Mouse (Mus musculus) forebrain, postnatal 0 days (tissue): ENCODE measurements at regions not wholly inside any gene's neighbourhood (a gene's known extent, or its start where the extent isn't known, plus 50 kb on each side); places are given as distances from the start of the nearest gene placed in this dataset.
"Not testable (repeated sequence)": the region's sequence is repeated elsewhere in the genome, so short reads cannot be mapped to it uniquely, and the experiment has no call there.

Source experiments
- ATAC-seq: fragments of 200-750 bp; cut with Nextera tagmentation; 2 replicates; pipeline ENCODE4 v1.8.0; 2017; ENCODE audit warnings: mild to moderate bottlenecking, moderate library complexity
- DNase-seq: peaks from one replicate; pipeline ENCODE4 v3.0.0-alpha.2; 2015
- H3K27ac ChIP-seq: fragments of 300-500 bp; sonication (generic); 2 replicates; pipeline ENCODE4 v1.5.1; 2014; ENCODE audit warnings: low read depth, mild to moderate bottlenecking, antibody characterized with exemption, low read length, moderate library complexity, mixed read lengths
- H3K27me3 ChIP-seq: fragments of 300-500 bp; sonication (generic); 2 replicates; pipeline ENCODE4 v1.6.1; 2014; ENCODE audit warnings: mild to moderate bottlenecking, low read length, mixed read lengths; ENCODE audit not compliant: insufficient read depth
- H3K36me3 ChIP-seq: fragments of 300-500 bp; sonication (generic); 2 replicates; pipeline ENCODE4 v1.6.1; 2014; ENCODE audit warnings: mild to moderate bottlenecking, moderate library complexity; ENCODE audit not compliant: insufficient read depth
- H3K4me1 ChIP-seq: fragments of 300-500 bp; sonication (generic); 2 replicates; pipeline ENCODE4 v1.6.1; 2014; ENCODE audit warnings: antibody characterized with exemption; ENCODE audit not compliant: insufficient read depth
- H3K4me2 ChIP-seq: fragments of 300-500 bp; sonication (generic); 2 replicates; pipeline ENCODE4 v1.6.1; 2014; ENCODE audit warnings: low read depth, mild to moderate bottlenecking, moderate library complexity
- H3K4me3 ChIP-seq: fragments of 300-500 bp; sonication (generic); 2 replicates; pipeline ENCODE4 v1.5.1; 2014; ENCODE audit warnings: low read depth, low read length, mixed read lengths
- H3K9ac ChIP-seq: fragments of 300-500 bp; sonication (generic); 2 replicates; pipeline ENCODE4 v1.6.1; 2014; ENCODE audit warnings: mild to moderate bottlenecking
- H3K9me3 ChIP-seq: fragments of 300-500 bp; sonication (generic); 2 replicates; pipeline ENCODE4 v1.6.1; 2016; ENCODE audit warnings: low read length
- CTCF ChIP-seq: sonication (generic); IDR thresholded peaks from 2 replicates; pipeline ENCODE4 v1.5.1; 2016; ENCODE audit warnings: antibody characterized with exemption, control low read depth, low read depth
- WGBS: fragments of 180-500 bp; shearing (Covaris S2); extraction: QIAGEN DNeasy Blood & Tissue Kit; methylation state at CpG from one replicate; pipeline ENCODE4 v1.1.7; 2014; 5-methylcytosine and 5-hydroxymethylcytosine counted together

DNA sequence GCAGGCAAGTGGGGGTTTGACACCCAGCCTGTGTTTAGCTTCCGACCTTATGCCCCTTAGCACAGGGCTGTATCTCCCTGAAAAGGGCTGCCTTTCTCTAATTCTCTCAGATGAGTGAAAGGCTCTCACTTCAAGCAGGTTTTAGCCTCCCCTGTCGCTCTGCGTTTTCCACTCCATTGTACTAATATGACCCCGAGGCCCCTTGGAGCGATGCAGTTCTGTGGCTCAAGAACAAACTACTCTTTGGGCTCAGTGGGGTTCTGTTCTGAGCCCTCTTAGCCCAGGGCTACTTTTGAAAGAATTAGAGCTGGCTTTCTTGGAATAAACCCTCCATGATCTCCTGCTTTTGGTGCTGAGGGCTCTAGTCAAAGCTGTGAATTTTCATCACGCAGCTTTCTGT lies 53.4 kb upstream of the Castor2 start:
- no peaks in the 10 kb centered on the region for H3K36me3 ChIP-seq
- H3K27ac ChIP-seq = no peak overlapping the region
- no peak for ATAC-seq
- no peaks in the 10 kb centered on the region for H3K27me3 ChIP-seq
- no peak overlapping the region for H3K9ac ChIP-seq
- H3K9me3 ChIP-seq = no peaks in the 10 kb centered on the region
- TF ChIP-seq CTCF = no peak
- H3K4me3 ChIP-seq = no peak overlapping the region
- H3K4me1 ChIP-seq = no peaks in the 10 kb centered on the region
- no peak for DNase-seq
- 20% methylated on average over 6 of the region's 6 CpGs for WGBS
- no peak overlapping the region for H3K4me2 ChIP-seq

DNA sequence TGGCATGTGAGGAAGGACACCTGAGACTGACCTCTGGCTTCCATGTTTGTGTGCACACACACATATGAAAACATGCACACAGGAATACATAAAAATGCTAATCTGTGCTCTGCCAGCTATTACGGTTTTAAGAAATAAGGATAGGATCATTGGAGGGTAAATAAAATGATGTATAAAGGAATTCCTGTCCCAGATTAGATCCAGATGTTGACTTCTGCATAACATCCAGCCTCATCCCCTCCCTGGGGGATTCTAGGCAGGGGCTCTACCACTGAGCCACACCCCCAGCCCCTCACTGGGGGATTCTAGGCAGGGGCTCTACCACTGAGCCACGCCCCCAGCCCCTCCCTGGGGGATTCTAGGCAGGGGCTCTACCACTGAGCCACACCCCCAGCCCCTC lies 56.6 kb upstream of the Castor2 start:
- not testable (repeated sequence) for H3K27ac ChIP-seq, H3K9me3 ChIP-seq, H3K36me3 ChIP-seq, DNase-seq, H3K4me3 ChIP-seq, H3K4me1 ChIP-seq, ATAC-seq, H3K9ac ChIP-seq, H3K4me2 ChIP-seq, H3K27me3 ChIP-seq
- WGBS = 69% methylated on average over 1 of the region's 2 CpGs

DNA sequence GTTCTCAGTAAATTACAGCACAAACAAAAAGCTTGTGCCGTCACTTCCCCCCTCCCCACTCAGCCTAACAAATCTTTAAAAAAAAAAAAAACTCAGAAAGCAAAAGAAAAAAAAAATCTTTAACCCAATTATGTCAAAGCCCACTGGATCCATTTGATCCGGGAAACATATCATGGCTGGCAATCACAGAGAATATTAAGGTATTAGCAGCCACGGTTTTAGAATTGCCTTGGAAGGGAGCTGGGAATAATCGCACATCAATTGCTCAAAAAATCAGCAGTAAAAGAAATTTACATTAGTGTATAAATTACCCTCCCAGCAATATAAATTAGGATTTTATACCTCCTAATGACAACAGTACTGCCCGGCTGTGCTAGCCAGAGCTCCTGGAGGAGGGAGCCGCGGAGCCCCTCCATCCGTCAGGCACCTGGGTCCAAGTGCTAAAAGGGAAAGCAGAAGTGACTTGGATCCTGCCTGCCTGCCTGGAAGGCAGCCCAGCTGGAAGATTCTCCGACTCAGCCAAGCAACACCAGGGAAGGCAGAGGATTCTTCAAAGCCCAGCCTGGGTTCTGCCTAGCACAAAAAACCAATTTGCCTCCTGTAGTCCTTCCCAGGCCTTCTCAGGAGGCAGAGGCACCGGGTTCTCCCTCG lies 72.1 kb upstream of the Castor2 start:
- Histone ChIP-seq H3K9ac (no peak overlapping the region), H3K4me3 (no peak overlapping the region), H3K27me3 (no peaks in the 10 kb centered on the region), H3K27ac (peak overlapping the region; percentile 54; the same call in 1 of the 2 replicates), H3K4me1 (peaks cover 3% of the 10 kb centered on the region; the same call in 1 of the 2 replicates), H3K4me2 (peak overlapping the region; percentile 26; the same call in 1 of the 2 replicates), H3K9me3 (no peaks in the 10 kb centered on the region), H3K36me3 (no peaks in the 10 kb centered on the region)
- WGBS = 15% methylated on average over 11 of the region's 11 CpGs
- TF ChIP-seq CTCF = no peak
- DNase-seq (peak; percentile 74), ATAC-seq (peak; percentile 47)

DNA sequence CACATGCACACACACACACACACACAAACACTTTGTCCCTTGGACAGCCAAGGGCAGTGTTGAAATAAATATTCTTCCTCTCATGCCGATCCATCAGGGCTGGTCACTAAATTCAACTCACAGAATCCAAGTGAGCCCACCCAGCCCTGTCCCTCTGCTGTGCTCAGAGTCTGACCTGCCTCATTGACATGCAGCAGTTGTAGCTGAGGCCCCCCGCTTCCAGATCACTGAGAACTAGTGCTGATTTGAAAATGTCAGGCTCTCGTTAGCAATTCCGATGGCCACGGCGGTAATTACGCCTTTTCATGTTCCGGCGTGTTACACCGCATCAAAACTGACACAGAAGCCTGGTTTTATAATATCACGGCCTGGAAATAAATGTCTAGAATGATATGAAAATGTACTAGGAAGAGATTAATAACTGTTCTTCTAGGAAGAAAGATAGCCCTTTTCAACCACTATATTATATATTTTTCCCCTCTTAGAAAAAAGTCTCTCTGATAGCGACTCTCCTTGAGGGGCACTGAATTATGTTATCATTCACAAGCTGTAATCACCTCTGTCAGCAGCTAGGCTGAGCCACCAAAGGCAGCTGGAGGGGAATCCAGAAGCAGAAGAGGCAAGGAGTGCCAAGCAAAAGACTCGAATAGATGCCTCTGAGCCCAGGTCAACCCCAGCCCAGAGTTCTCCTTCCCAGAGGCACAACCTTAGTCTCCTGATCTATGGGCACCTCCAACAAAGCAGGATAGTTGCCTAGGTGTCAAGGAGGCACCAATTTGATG lies 79.7 kb upstream of the Castor2 start:
- Histone ChIP-seq H3K27ac (no peak overlapping the region), H3K27me3 (no peaks in the 10 kb centered on the region), H3K4me1 (0 out of 2 replicates have a peak, but pooled peaks cover 5% of the 10 kb centered on the region), H3K4me2 (no peak overlapping the region), H3K9ac (no peak overlapping the region), H3K9me3 (no peaks in the 10 kb centered on the region), H3K36me3 (no peaks in the 10 kb centered on the region), H3K4me3 (no peak overlapping the region)
- no peak for DNase-seq
- ATAC-seq = no peak
- TF ChIP-seq CTCF = no peak
- 28% methylated on average over 13 of the region's 13 CpGs for WGBS

DNA sequence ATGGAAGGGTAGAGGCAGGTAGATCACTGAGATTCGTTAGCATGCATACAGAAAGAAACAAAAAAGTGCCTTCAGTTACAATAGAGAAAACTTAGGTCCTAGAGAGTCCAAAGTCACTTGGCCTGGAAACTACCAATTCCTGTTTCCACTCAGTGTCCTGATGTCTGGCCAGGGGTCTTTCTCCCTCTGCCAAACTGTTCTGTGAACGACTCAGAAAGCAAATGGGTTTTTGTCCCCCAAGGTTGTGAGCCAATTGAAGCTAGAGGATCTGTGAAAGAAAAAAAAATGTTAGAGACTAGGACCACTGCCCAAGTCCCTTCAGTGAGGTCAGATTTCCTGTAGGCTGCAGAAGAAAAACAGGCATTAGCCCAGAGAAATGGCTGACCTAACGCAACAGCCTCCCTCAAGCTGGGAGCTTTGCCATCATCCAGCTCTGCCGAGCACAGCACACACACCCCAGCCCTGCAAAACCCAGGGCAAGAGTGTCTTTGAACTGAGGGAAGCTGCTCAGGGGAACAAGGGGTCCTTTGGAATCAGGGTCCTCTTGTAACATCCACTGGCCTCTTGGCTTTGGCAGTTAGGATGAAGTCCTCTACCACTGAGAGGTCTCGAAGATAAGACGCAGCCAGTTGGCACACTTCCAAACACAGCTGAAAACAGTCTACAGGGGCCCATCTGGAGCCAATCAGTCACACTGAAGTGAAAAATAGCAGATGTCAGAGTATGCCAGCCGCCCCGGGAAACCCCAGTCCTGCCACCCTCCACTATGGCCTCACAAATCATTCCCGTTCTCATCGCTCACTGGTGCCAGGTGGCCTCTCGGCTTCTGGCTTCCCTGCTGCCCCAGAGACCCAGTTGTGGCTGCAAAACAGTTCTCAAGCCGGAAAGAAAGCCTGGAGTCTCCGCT lies 85.0 kb upstream of the Castor2 start:
- Histone ChIP-seq H3K27me3 (no peaks in the 10 kb centered on the region), H3K9me3 (no peaks in the 10 kb centered on the region), H3K36me3 (no peaks in the 10 kb centered on the region), H3K4me2 (no peak overlapping the region), H3K9ac (no peak overlapping the region), H3K27ac (peak overlapping the region; percentile 41; the same call in 1 of the 2 replicates), H3K4me3 (no peak overlapping the region), H3K4me1 (0 out of 2 replicates have a peak, but pooled peaks cover 5% of the 10 kb centered on the region)
- peak; percentile 76 for ATAC-seq
- WGBS = 18% methylated on average over 13 of the region's 13 CpGs
- TF ChIP-seq CTCF = no peak
- DNase-seq = peak; percentile 79

DNA sequence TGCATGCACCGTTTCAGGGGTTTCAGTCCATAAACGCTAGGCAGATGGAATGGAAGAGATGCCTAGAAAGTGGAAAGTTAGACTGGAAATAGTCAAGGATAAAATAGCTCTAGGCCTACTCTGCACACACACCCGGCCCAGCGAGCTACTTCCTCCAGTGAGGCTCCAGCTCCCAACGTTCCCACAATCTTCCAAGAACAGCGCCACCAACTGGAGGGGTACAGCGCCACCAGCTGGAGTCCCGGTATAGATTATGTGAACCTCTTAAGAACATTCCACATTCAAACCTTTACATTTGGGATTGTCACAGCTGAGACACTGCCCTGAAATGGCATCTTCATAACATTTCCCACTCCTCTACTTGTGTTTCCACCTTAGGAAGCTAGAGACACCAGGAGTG lies 86.3 kb upstream of the Castor2 start:
- 0 out of 2 replicates have a peak, but pooled peaks cover 5% of the 10 kb centered on the region for H3K4me1 ChIP-seq
- WGBS = 85% methylated on average over 8 of the region's 8 CpGs
- H3K4me2 ChIP-seq = no peak overlapping the region
- no peaks in the 10 kb centered on the region for H3K27me3 ChIP-seq
- DNase-seq (no peak), ATAC-seq (no peak)
- no peaks in the 10 kb centered on the region for H3K9me3 ChIP-seq
- H3K9ac ChIP-seq = no peak overlapping the region
- no peaks in the 10 kb centered on the region for H3K36me3 ChIP-seq
- peak; percentile 13; the same call in 1 of the 2 replicates for TF ChIP-seq CTCF
- H3K27ac ChIP-seq = no peak overlapping the region
- no peak overlapping the region for H3K4me3 ChIP-seq
